Mouse (Mus musculus): ENCODE measurements at regions not wholly inside any gene's neighbourhood (a gene's known extent, or its start where the extent isn't known, plus 50 kb on each side); places are given as distances from the start of the nearest gene placed in this dataset.

- ATAC-seq (replicated peaks; ENCODE audit: insufficient number of reproducible peaks, insufficient read depth, low FRiP score, low read depth): no peak
- H3K27ac ChIP-seq: no peak overlapping the region
- H3K9ac ChIP-seq: no peak overlapping the region
- no peak overlapping the region for H3K4me2 ChIP-seq
- H3K27me3 ChIP-seq: no peaks in the 10 kb centered on the region
- H3K4me3 ChIP-seq: no peak overlapping the region
- no peaks in the 10 kb centered on the region for H3K9me3 ChIP-seq (replicated peaks)
- H3K4me1 ChIP-seq (replicated peaks): peaks cover 3% of the 10 kb centered on the region
- WGBS: 79% methylated on average over 6 of the region's 6 CpGs
- H3K36me3 ChIP-seq: no peaks in the 10 kb centered on the region
Observed at GRCm38 (mm10) chr9:63038031-63038430, 50.3 kb upstream of the Pias1 start.
